Mouse (Mus musculus) adrenal gland, adult 18-20 months (tissue): Measurements from ENCODE around the gene Rab27a. TPM values are rescaled to one million over a fixed set of nuclear protein-coding genes. Genes with fewer than 3 reads are reported as not detected.

Experiments
- microRNA-seq, 2 experiments: library from miRNA; unstranded; fragments of <30 nt; microRNA quantifications; one replicate each; pipeline ENCODE4 v1.2.0; 2021; ENCODE audit warnings: borderline number of aligned reads in 2 of 2
- total RNA-seq, 2 experiments: library from RNA; stranded (reverse); gene quantifications; 1 replicate in 1 of 2; 2 replicates in 1 of 2; pipeline ENCODE4 v1.2.3; 2021

The Rab27a gene
- total RNA-seq, 2 experiments from 2014 or later: 22.9 to 29.6 TPM

Small RNAs within 50 kb of the gene (microRNA-seq; reads per million reads assigned to microRNA genes)
- 0 to 0.47 reads per million in 2 experiments for gene Gm27353

Other genes starting within 250 kb of the Rab27a start
- under 1 TPM in 1 of 2 experiments, not detected in 1; 0.07 TPM for gene Prtg, start 238.0 kb upstream of the Rab27a start, total RNA-seq
- 1 to 10 TPM; 3.4 to 3.7 TPM for gene Pygo1, start 119.2 kb upstream of the Rab27a start, total RNA-seq
- gene Dyx1c1, start 86.1 kb upstream of the Rab27a start, total RNA-seq: 1 to 10 TPM in 1 of 2 experiments, under 1 TPM in 1; 0.99 to 1.2 TPM
- not detected for gene Gm44503, start 86.0 kb upstream of the Rab27a start, total RNA-seq
- gene Ccpg1os, start 59.5 kb upstream of the Rab27a start, total RNA-seq: 10 to 100 TPM; 12.2 to 13.9 TPM
- 100 to 1,000 TPM; 112 to 150 TPM for gene Ccpg1, start 59.4 kb upstream of the Rab27a start, total RNA-seq
- 10 to 100 TPM; 11.0 to 13.8 TPM for gene Pigb, start 4.5 kb upstream of the Rab27a start, total RNA-seq
- gene Khdc3, start 57.0 kb downstream of the Rab27a start, total RNA-seq: under 1 TPM; 0.29 to 0.80 TPM
- gene Gm20509, start 57.6 kb downstream of the Rab27a start, total RNA-seq: not detected
- 10 to 100 TPM; 60.3 to 66.3 TPM for gene Rsl24d1, start 68.6 kb downstream of the Rab27a start, total RNA-seq